In the genomic region with DNA sequence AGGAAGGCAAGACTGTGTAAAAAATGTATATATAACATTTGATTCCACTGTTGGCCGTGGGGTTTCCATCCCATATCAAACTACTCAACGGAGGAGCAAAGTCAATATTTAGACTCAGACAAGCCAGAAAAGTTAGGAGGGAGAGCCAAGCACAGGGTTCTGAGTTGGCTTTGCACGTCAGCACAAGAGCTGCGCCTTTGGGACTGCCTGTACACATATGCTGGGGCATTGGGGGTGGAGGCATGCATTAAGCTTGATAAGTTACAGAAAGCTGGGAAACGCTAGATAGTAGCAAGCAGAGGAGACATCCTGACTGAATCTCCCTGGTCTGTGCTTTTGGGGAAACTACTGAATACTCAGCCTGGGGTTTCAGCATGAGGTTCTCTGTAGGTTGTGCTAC, we compare ENCODE assay signal across 8 mouse cellular contexts. TPM values are rescaled to one million over a fixed set of nuclear protein-coding genes. Genes with fewer than 3 reads are reported as not detected.
DNase-seq lines count a peak whose midpoint lies in the region; ATAC-seq and TF ChIP-seq lines count a peak whose summit lies in the region.

No protein-coding gene starts in this region.

- H3K4me1 ChIP-seq in erythroblast, embryonic 14.5 days (ENCODE audit: control insufficient read depth): peaks cover 3% of the 10 kb centered on the region
- H3K4me1 ChIP-seq in embryonic facial prominence, embryonic 13.5 days: peaks cover 16% of the 10 kb centered on the region
- H3K4me1 ChIP-seq in hindbrain, embryonic 15.5 days (replicated peaks): peaks cover 20% of the 10 kb centered on the region
- peaks cover 4% of the 10 kb centered on the region; the same call in 1 of the 2 replicates for H3K4me1 ChIP-seq in cerebellum, adult 2 months (ENCODE audit: control insufficient read depth, insufficient read depth, low read length)

- H3K4me2 ChIP-seq in embryonic facial prominence, embryonic 13.5 days: peak overlapping the region; percentile 83
- peak overlapping the region; percentile 96 for H3K4me2 ChIP-seq in hindbrain, embryonic 15.5 days

- no peak for ATAC-seq in erythroblast, adult 5-6 weeks (replicated peaks; ENCODE audit: low FRiP score, poor library complexity, severe bottlenecking)
- ATAC-seq in embryonic facial prominence, embryonic 13.5 days (ENCODE audit: insufficient number of reproducible peaks, insufficient read depth, low FRiP score, low TSS enrichment, low read depth): no peak
- no peak for ATAC-seq in hindbrain, embryonic 15.5 days (ENCODE audit: low FRiP score, low read depth)
- no peak for ATAC-seq in monocyte, adult 5-6 weeks (replicated peaks; ENCODE audit: insufficient number of reproducible peaks, low FRiP score, low TSS enrichment, poor library complexity, severe bottlenecking)

- no peak for TF ChIP-seq POLR2A in cerebellum, adult 2 months (IDR thresholded peaks at IDR 0.05; ENCODE audit: borderline replicate concordance, insufficient read depth, low read length)

- H3K9me3 ChIP-seq in erythroblast, embryonic 14.5 days (ENCODE audit: control insufficient read depth, low read length): no peaks in the 10 kb centered on the region
- no peaks in the 10 kb centered on the region for H3K9me3 ChIP-seq in embryonic facial prominence, embryonic 13.5 days
- no peaks in the 10 kb centered on the region for H3K9me3 ChIP-seq in hindbrain, embryonic 15.5 days

- no peak for TF ChIP-seq CTCF in cerebellum, adult 2 months (IDR thresholded peaks at IDR 0.05; ENCODE audit: borderline replicate concordance, insufficient read depth, low read depth, low read length)

- WGBS in embryonic facial prominence, embryonic 13.5 days: 19% methylated on average over 5 of the region's 5 CpGs
- 30% methylated on average over 5 of the region's 5 CpGs for WGBS in hindbrain, embryonic 15.5 days
- WGBS in cerebellum, adult 2 months: 39% methylated on average over 5 of the region's 5 CpGs

- H3K36me3 ChIP-seq in erythroblast, embryonic 14.5 days (ENCODE audit: control insufficient read depth): no peaks in the 10 kb centered on the region; the same call in 1 of the 2 replicates
- peaks cover 36% of the 10 kb centered on the region for H3K36me3 ChIP-seq in embryonic facial prominence, embryonic 13.5 days
- peaks cover 6% of the 10 kb centered on the region for H3K36me3 ChIP-seq in hindbrain, embryonic 15.5 days

- H3K27ac ChIP-seq in embryonic facial prominence, embryonic 13.5 days: peak overlapping the region; percentile 98
- H3K27ac ChIP-seq in hindbrain, embryonic 15.5 days (replicated peaks): peak overlapping the region; percentile 96; the same call in 1 of the 2 replicates
- no peak overlapping the region for H3K27ac ChIP-seq in cerebellum, adult 2 months (ENCODE audit: insufficient read depth, low read length)

- DNase-seq in lung, postnatal 10 days: peak; percentile 22
- no peak for DNase-seq in cerebellum, adult 2 months
- DNase-seq in thymus, adult 18-20 months: no peak

- peaks cover 37% of the 10 kb centered on the region for H3K27me3 ChIP-seq in erythroblast, embryonic 14.5 days (ENCODE audit: control insufficient read depth)
- H3K27me3 ChIP-seq in embryonic facial prominence, embryonic 13.5 days: no peaks in the 10 kb centered on the region
- H3K27me3 ChIP-seq in hindbrain, embryonic 15.5 days: no peaks in the 10 kb centered on the region
- no peaks in the 10 kb centered on the region for H3K27me3 ChIP-seq in cerebellum, adult 2 months (ENCODE audit: control insufficient read depth, insufficient read depth, low read length)

- peak overlapping the region; percentile 93 for H3K9ac ChIP-seq in embryonic facial prominence, embryonic 13.5 days
- H3K9ac ChIP-seq in hindbrain, embryonic 15.5 days: peak overlapping the region; percentile 94; the same call in 1 of the 2 replicates

- H3K4me3 ChIP-seq in erythroblast, embryonic 14.5 days (replicated peaks): peak overlapping the region; percentile 60
- peak overlapping the region; percentile 81 for H3K4me3 ChIP-seq in embryonic facial prominence, embryonic 13.5 days
- H3K4me3 ChIP-seq in hindbrain, embryonic 15.5 days: peak overlapping the region; percentile 67
- H3K4me3 ChIP-seq in cerebellum, adult 2 months (replicated peaks; ENCODE audit: insufficient read depth, low read depth, low read length): no peak overlapping the region

RNA-seq across cellular contexts. Expression of gene A930033H14Rik, which starts 1.1 kb away (rescaled TPM):
- polyA plus RNA-seq in erythroblast, embryonic 14.5 days (2012): not detected in 2 replicates
- total RNA-seq in erythroblast, adult 5-6 weeks (2015; ENCODE audit: low replicate concordance): 0.21 TPM in 1 of 2 replicates, not detected in the other
- 0.26 and 0.56 TPM in 2 replicates for total RNA-seq in erythroblast, adult 5-6 weeks (2017; ENCODE audit: low replicate concordance)
- 2.9 and 3.0 TPM in 2 replicates for polyA plus RNA-seq in embryonic facial prominence, embryonic 13.5 days (2015; fragmentation: Nextera tagmentation; extraction: Ambion mirVana)
- polyA plus RNA-seq in hindbrain, embryonic 15.5 days (2015; fragmentation: Nextera tagmentation; extraction: Ambion mirVana): 1.2 and 1.4 TPM in 2 replicates
- polyA plus RNA-seq in cerebellum, adult 2 months (2012; rRNA removed): 0.92 and 1.0 TPM in 2 replicates
- total RNA-seq in monocyte, adult 5-6 weeks (2017): not detected in 3 replicates
